Mouse (Mus musculus): Measurements from ENCODE around the gene Spp1. TPM values are rescaled to one million over a fixed set of nuclear protein-coding genes. Genes with fewer than 3 reads are reported as not detected.

Gene Spp1
- polyA plus RNA-seq, 1 experiment from 2014 or later = 91.2 TPM

GRCm38 (mm10) chr5:104402651-104403050 lies 32.3 kb upstream of the Spp1 start:
- H3K4me2 ChIP-seq (ENCODE audit: low read length) = no peak overlapping the region
- 49% methylated on average over 3 of the region's 3 CpGs for WGBS

GRCm38 (mm10) chr5:104403351-104403750 lies 31.6 kb upstream of the Spp1 start:
- H3K4me3 ChIP-seq (ENCODE audit: low read depth, low read length) = no peak overlapping the region
- no peaks in the 10 kb centered on the region for H3K27me3 ChIP-seq (replicated peaks; ENCODE audit: control insufficient read depth, insufficient read depth, low read length)
- no peak overlapping the region for H3K9ac ChIP-seq (ENCODE audit: low read length)
- no peak overlapping the region for H3K27ac ChIP-seq (ENCODE audit: low read depth)
- ATAC-seq (replicated peaks; ENCODE audit: low FRiP score, low TSS enrichment, low read depth) (no peak), DNase-seq (ENCODE audit: low spot score) (no peak)
- no peaks in the 10 kb centered on the region for H3K36me3 ChIP-seq (ENCODE audit: control insufficient read depth, insufficient read depth, low read length)
- no peaks in the 10 kb centered on the region for H3K9me3 ChIP-seq (ENCODE audit: control insufficient read depth, low read length)
- H3K4me2 ChIP-seq (ENCODE audit: low read length) = no peak overlapping the region
- 0 out of 2 replicates have a peak, but pooled peaks cover 8% of the 10 kb centered on the region for H3K4me1 ChIP-seq (replicated peaks; ENCODE audit: control insufficient read depth, insufficient read depth, low read length)
- WGBS = 66% methylated on average over 3 of the region's 3 CpGs

More at GRCm38 (mm10) chr5:104402651-104403050, 32.3 kb upstream of the Spp1 start:
- no peak overlapping the region for H3K4me3 ChIP-seq (ENCODE audit: low read depth, low read length)
- 0 out of 2 replicates have a peak, but pooled peaks cover 10% of the 10 kb centered on the region for H3K4me1 ChIP-seq (replicated peaks; ENCODE audit: control insufficient read depth, insufficient read depth, low read length)
- H3K9me3 ChIP-seq (ENCODE audit: control insufficient read depth, low read length) = no peaks in the 10 kb centered on the region
- no peak overlapping the region for H3K27ac ChIP-seq (ENCODE audit: low read depth)
- DNase-seq (ENCODE audit: low spot score) = no peak
- no peak for ATAC-seq (replicated peaks; ENCODE audit: low FRiP score, low TSS enrichment, low read depth)
- H3K36me3 ChIP-seq (ENCODE audit: control insufficient read depth, insufficient read depth, low read length) = no peaks in the 10 kb centered on the region
- no peak overlapping the region for H3K9ac ChIP-seq (ENCODE audit: low read length)
- H3K27me3 ChIP-seq (replicated peaks; ENCODE audit: control insufficient read depth, insufficient read depth, low read length) = no peaks in the 10 kb centered on the region

- no peaks in the 10 kb centered on the region for H3K27me3 ChIP-seq (replicated peaks; ENCODE audit: control insufficient read depth, insufficient read depth, low read length)
- no peak overlapping the region for H3K4me2 ChIP-seq (ENCODE audit: low read length)
- ATAC-seq (replicated peaks; ENCODE audit: low FRiP score, low TSS enrichment, low read depth) (no peak), DNase-seq (ENCODE audit: low spot score) (no peak)
- H3K9ac ChIP-seq (ENCODE audit: low read length) = no peak overlapping the region
- no peaks in the 10 kb centered on the region for H3K4me1 ChIP-seq (replicated peaks; ENCODE audit: control insufficient read depth, insufficient read depth, low read length)
- no peak overlapping the region for H3K27ac ChIP-seq (ENCODE audit: low read depth)
- no peaks in the 10 kb centered on the region for H3K36me3 ChIP-seq (ENCODE audit: control insufficient read depth, insufficient read depth, low read length)
- 81% methylated on average over 7 of the region's 7 CpGs for WGBS
- H3K4me3 ChIP-seq (ENCODE audit: low read depth, low read length) = no peak overlapping the region
- no peaks in the 10 kb centered on the region for H3K9me3 ChIP-seq (ENCODE audit: control insufficient read depth, low read length)
These were observed 30.4 kb upstream of the Spp1 start for GRCm38 (mm10) chr5:104404551-104404950.

- Histone ChIP-seq H3K27me3 (replicated peaks; ENCODE audit: control insufficient read depth, insufficient read depth, low read length) (no peaks in the 10 kb centered on the region), H3K36me3 (ENCODE audit: control insufficient read depth, insufficient read depth, low read length) (no peaks in the 10 kb centered on the region), H3K4me2 (ENCODE audit: low read length) (no peak overlapping the region), H3K9ac (ENCODE audit: low read length) (no peak overlapping the region), H3K4me1 (replicated peaks; ENCODE audit: control insufficient read depth, insufficient read depth, low read length) (no peaks in the 10 kb centered on the region), H3K4me3 (ENCODE audit: low read depth, low read length) (no peak overlapping the region), H3K9me3 (ENCODE audit: control insufficient read depth, low read length) (no peaks in the 10 kb centered on the region), H3K27ac (ENCODE audit: low read depth) (no peak overlapping the region)
- 62% methylated on average over 3 of the region's 3 CpGs for WGBS
- DNase-seq (ENCODE audit: low spot score) = no peak
- ATAC-seq (replicated peaks; ENCODE audit: low FRiP score, low TSS enrichment, low read depth) = no peak
These were observed 29.9 kb upstream of the Spp1 start for GRCm38 (mm10) chr5:104405051-104405450.

- no peak overlapping the region for H3K4me3 ChIP-seq (ENCODE audit: low read depth, low read length)
- no peak overlapping the region for H3K4me2 ChIP-seq (ENCODE audit: low read length)
- H3K9me3 ChIP-seq (ENCODE audit: control insufficient read depth, low read length) = no peaks in the 10 kb centered on the region
- no peaks in the 10 kb centered on the region for H3K4me1 ChIP-seq (replicated peaks; ENCODE audit: control insufficient read depth, insufficient read depth, low read length)
- H3K27ac ChIP-seq (ENCODE audit: low read depth) = no peak overlapping the region
- H3K9ac ChIP-seq (ENCODE audit: low read length) = no peak overlapping the region
- DNase-seq (ENCODE audit: low spot score) (no peak), ATAC-seq (replicated peaks; ENCODE audit: low FRiP score, low TSS enrichment, low read depth) (no peak)
- no peaks in the 10 kb centered on the region for H3K27me3 ChIP-seq (replicated peaks; ENCODE audit: control insufficient read depth, insufficient read depth, low read length)
- H3K36me3 ChIP-seq (ENCODE audit: control insufficient read depth, insufficient read depth, low read length) = no peaks in the 10 kb centered on the region
- 24% methylated on average over 3 of the region's 3 CpGs for WGBS
These were observed 28.2 kb upstream of the Spp1 start for GRCm38 (mm10) chr5:104406756-104407155.

- Histone ChIP-seq H3K36me3 (ENCODE audit: control insufficient read depth, insufficient read depth, low read length) (no peaks in the 10 kb centered on the region), H3K4me1 (replicated peaks; ENCODE audit: control insufficient read depth, insufficient read depth, low read length) (no peaks in the 10 kb centered on the region), H3K27me3 (replicated peaks; ENCODE audit: control insufficient read depth, insufficient read depth, low read length) (no peaks in the 10 kb centered on the region), H3K9me3 (ENCODE audit: control insufficient read depth, low read length) (no peaks in the 10 kb centered on the region), H3K9ac (ENCODE audit: low read length) (no peak overlapping the region), H3K27ac (ENCODE audit: low read depth) (no peak overlapping the region), H3K4me3 (ENCODE audit: low read depth, low read length) (no peak overlapping the region), H3K4me2 (ENCODE audit: low read length) (no peak overlapping the region)
- DNase-seq (ENCODE audit: low spot score) (no peak), ATAC-seq (replicated peaks; ENCODE audit: low FRiP score, low TSS enrichment, low read depth) (no peak)
- 66% methylated on average over 2 of the region's 2 CpGs for WGBS
These were observed 27.2 kb upstream of the Spp1 start for GRCm38 (mm10) chr5:104407541-104408231.

- H3K4me1 ChIP-seq (replicated peaks; ENCODE audit: control insufficient read depth, insufficient read depth, low read length) = no peaks in the 10 kb centered on the region
- DNase-seq (ENCODE audit: low spot score) (no peak), ATAC-seq (replicated peaks; ENCODE audit: low FRiP score, low TSS enrichment, low read depth) (no peak)
- H3K9ac ChIP-seq (ENCODE audit: low read length) = no peak overlapping the region
- no peak overlapping the region for H3K4me3 ChIP-seq (ENCODE audit: low read depth, low read length)
- no peaks in the 10 kb centered on the region for H3K36me3 ChIP-seq (ENCODE audit: control insufficient read depth, insufficient read depth, low read length)
- 74% methylated on average over 7 of the region's 7 CpGs for WGBS
- no peak overlapping the region for H3K4me2 ChIP-seq (ENCODE audit: low read length)
- H3K27ac ChIP-seq (ENCODE audit: low read depth) = no peak overlapping the region
- no peaks in the 10 kb centered on the region for H3K9me3 ChIP-seq (ENCODE audit: control insufficient read depth, low read length)
- no peaks in the 10 kb centered on the region for H3K27me3 ChIP-seq (replicated peaks; ENCODE audit: control insufficient read depth, insufficient read depth, low read length)
These were observed 26.4 kb upstream of the Spp1 start for GRCm38 (mm10) chr5:104408549-104408948.

- 75% methylated on average over 2 of the region's 2 CpGs for WGBS
- Histone ChIP-seq H3K9ac (ENCODE audit: low read length) (no peak overlapping the region), H3K9me3 (ENCODE audit: control insufficient read depth, low read length) (no peaks in the 10 kb centered on the region), H3K4me2 (ENCODE audit: low read length) (no peak overlapping the region), H3K36me3 (ENCODE audit: control insufficient read depth, insufficient read depth, low read length) (no peaks in the 10 kb centered on the region), H3K4me1 (replicated peaks; ENCODE audit: control insufficient read depth, insufficient read depth, low read length) (no peaks in the 10 kb centered on the region), H3K27me3 (replicated peaks; ENCODE audit: control insufficient read depth, insufficient read depth, low read length) (no peaks in the 10 kb centered on the region), H3K4me3 (ENCODE audit: low read depth, low read length) (no peak overlapping the region), H3K27ac (ENCODE audit: low read depth) (no peak overlapping the region)
- DNase-seq (ENCODE audit: low spot score) (no peak), ATAC-seq (replicated peaks; ENCODE audit: low FRiP score, low TSS enrichment, low read depth) (no peak)
These were observed 18.9 kb upstream of the Spp1 start for GRCm38 (mm10) chr5:104415999-104416398.

GRCm38 (mm10) chr5:104417028-104417427 lies 17.9 kb upstream of the Spp1 start:
- DNase-seq (ENCODE audit: low spot score) = no peak
- Histone ChIP-seq H3K4me3 (ENCODE audit: low read depth, low read length) (no peak overlapping the region), H3K27ac (ENCODE audit: low read depth) (no peak overlapping the region), H3K27me3 (replicated peaks; ENCODE audit: control insufficient read depth, insufficient read depth, low read length) (no peaks in the 10 kb centered on the region), H3K9me3 (ENCODE audit: control insufficient read depth, low read length) (no peaks in the 10 kb centered on the region), H3K4me2 (ENCODE audit: low read length) (no peak overlapping the region), H3K4me1 (replicated peaks; ENCODE audit: control insufficient read depth, insufficient read depth, low read length) (no peaks in the 10 kb centered on the region), H3K36me3 (ENCODE audit: control insufficient read depth, insufficient read depth, low read length) (no peaks in the 10 kb centered on the region), H3K9ac (ENCODE audit: low read length) (no peak overlapping the region)
- 75% methylated on average over 3 of the region's 3 CpGs for WGBS
- ATAC-seq (replicated peaks; ENCODE audit: low FRiP score, low TSS enrichment, low read depth) = no peak

Measured in intestine, embryonic 14.5 days (tissue).